Mouse (Mus musculus) embryonic fibroblast, embryonic 13.5 days (primary cell): Measurements from ENCODE around the gene Foxe1. TPM values are rescaled to one million over a fixed set of nuclear protein-coding genes. Genes with fewer than 3 reads are reported as not detected.
A peak's percentile ranks its signal among the peaks of the same experiment; 100 is the strongest.

Source experiments
- H3K27ac ChIP-seq: 2 replicates; pipeline ENCODE4 v1.5.1; 2012; ENCODE audit warnings: low read length, control low read depth, inconsistent platforms; ENCODE audit not compliant: insufficient read depth
- H3K4me1 ChIP-seq: 2 replicates; pipeline ENCODE4 v1.6.1; 2011; ENCODE audit warnings: low read length; ENCODE audit not compliant: control insufficient read depth, insufficient read depth
- H3K4me3 ChIP-seq: 2 replicates; pipeline ENCODE4 v1.5.1; 2011; ENCODE audit warnings: mild to moderate bottlenecking, control low read depth, low read length; ENCODE audit not compliant: insufficient read depth
- CTCF ChIP-seq: IDR thresholded peaks from 2 replicates; pipeline ENCODE4 v1.5.1; 2011; ENCODE audit warnings: mild to moderate bottlenecking, control low read depth, low read length, moderate library complexity, borderline replicate concordance; ENCODE audit not compliant: insufficient read depth
- POLR2A ChIP-seq: IDR thresholded peaks from 2 replicates; pipeline ENCODE4 v1.6.1; 2011; ENCODE audit warnings: low read depth, mild to moderate bottlenecking, control low read depth, low read length, moderate library complexity
- polyA plus RNA-seq: library from polyadenylated mRNA; stranded (reverse); fragments of >200 nt; gene quantifications from 2 replicates; pipeline ENCODE4 v1.2.4, GENCODE M21; 2011; ENCODE audit warnings: low read depth; ENCODE audit not compliant: missing spikeins, insufficient read length

The Foxe1 gene
- not detected in 2 replicates for polyA plus RNA-seq

DNA sequence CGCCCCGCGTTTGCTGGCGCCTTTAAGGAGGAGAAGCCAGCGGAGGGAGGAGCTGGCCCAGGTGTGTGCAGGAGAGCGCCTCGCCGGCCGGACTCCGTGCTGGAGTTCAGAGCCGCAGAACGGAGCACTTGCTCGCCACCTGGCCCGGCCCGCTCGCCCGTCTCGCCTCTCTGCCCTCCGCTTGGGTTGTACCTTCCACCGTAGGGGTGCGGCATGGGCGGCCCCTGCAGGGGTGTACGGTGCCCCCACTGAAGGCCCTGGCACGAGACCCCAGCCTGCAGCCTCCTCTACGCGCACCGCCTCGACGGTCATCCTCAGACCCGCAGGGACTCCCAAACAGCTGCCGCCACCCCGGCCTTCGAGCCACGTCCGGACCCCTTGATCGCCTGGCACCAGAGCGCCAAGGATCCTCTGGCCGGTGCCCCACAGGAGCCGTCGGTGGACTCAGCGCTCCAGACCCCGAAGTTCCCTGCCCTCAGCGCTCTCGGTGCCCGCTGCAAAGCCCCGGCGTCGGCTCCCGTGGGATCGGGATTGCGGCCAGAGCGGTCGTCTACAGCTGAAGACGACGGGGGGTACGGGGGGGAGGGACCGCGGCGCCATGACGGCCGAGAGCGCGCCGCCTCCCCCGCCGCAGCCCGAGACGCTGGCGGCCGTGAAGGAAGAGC lies at the start of gene Foxe1:
TSS of gene Foxe1 (plus strand) at position 14 of the 665 bp plus-strand sequence.
- Histone ChIP-seq H3K4me3 (peak within 1 kb of the TSS; percentile 19), H3K27ac (no peak within 1 kb of the TSS), H3K4me1 (no peaks in the 10 kb centered on the region)
- TF ChIP-seq CTCF = no peak
- TF ChIP-seq POLR2A = no peak

DNA sequence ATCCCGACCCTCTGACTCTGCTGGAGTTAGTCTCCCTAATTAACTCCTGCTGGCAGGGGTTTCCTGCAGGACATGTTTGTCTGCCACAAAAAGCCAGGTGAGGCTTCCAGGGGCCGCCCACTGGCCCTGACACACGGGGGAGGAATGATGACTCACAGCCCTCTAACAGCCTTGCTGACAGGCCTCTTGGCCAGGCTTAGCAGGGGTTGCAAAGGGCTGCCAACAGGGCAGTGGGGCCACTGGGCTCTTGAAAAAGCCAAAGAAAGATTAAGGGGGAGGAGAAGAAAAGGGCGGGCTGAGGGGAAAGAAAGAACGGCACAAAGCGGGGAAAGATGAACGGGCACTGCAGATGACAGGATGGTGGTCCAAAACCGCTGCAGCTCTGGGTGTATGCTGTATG lies 39.3 kb upstream of the Foxe1 start:
- Histone ChIP-seq H3K4me3 (peak overlapping the region; percentile 66; the same call in 1 of the 2 replicates), H3K27ac (peak overlapping the region; percentile 55), H3K4me1 (peaks cover 11% of the 10 kb centered on the region; the same call in 1 of the 2 replicates)
- no peak for TF ChIP-seq POLR2A
- TF ChIP-seq CTCF = no peak

DNA sequence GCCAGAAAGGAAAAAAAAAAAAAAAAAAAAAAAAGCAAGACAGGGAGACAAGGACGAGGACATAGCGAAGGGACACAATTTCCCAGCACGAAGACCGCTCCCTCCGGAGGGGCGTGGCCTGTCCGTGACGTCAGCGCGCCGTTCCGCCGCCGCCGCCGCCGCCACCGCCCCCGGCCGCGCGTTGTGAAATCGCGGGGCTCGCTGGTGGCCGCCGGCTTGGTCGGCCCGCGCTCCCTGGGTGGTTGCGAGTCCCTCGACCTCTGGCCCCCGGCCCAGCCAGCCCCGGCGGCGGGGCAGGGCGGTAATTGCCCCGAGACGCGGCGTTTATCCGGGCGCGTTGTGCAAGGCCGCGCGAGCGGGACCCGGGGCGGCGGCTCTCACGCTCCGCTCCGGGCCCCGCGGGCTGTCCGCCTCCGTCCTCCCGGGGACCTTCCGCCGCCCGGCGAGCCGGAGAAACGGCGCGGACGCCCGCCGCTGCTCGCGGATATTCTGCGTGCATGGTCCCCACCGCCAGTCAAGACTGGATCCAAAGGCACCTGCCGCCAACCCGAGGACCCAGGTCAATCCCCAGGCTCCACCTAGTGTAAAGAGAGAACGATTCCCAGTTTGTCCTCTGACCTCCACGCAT lies 38.5 kb upstream of the Foxe1 start:
- TF ChIP-seq POLR2A (peak; percentile 46; the same call in 1 of the 2 replicates), CTCF (no peak)
- H3K4me1 ChIP-seq = peaks cover 11% of the 10 kb centered on the region; the same call in 1 of the 2 replicates
- H3K27ac ChIP-seq = peak overlapping the region; percentile 55; the same call in 1 of the 2 replicates
- peak overlapping the region; percentile 66 for H3K4me3 ChIP-seq

DNA sequence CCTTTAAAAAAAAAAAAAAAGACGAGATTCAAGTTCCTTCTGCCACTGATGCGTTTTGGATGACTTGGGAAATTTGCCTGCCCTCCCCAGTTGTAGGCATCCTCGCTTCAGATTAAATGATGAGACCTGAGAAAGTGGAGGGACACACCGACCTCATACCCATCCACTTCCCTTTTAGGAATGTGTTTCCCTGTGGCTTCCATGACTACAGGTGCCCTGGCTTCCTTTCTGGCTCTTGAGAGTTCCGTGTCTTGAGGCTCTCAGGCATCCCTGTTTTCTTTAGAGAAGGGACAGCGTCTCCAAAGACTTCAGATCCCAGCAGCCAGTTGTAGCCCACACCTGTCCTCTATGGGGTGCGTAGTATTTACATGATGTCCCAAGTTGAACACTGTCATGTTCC lies 38.0 kb upstream of the Foxe1 start:
- no peak overlapping the region for H3K27ac ChIP-seq
- peak overlapping the region; percentile 66 for H3K4me3 ChIP-seq
- TF ChIP-seq POLR2A (no peak), CTCF (no peak)
- peaks cover 11% of the 10 kb centered on the region; the same call in 1 of the 2 replicates for H3K4me1 ChIP-seq

DNA sequence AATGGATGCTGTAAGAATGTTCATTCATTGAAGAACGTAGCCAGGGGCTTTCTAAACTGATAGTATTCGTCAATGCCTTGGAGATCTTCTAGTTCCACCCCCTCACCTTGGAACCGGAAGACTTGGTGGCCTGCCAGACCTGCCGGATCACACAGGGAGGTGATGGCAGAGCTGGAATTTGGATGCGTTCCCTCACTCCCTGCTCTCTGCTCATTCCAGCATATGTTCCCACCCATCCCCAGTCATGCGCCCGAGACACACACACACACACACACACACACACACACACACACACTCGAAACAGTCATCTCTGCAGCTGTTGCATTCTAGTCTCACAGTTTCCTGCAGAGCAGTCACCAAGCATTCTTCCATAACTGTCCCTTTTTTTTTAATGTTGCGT lies 36.1 kb upstream of the Foxe1 start:
- Histone ChIP-seq H3K27ac (no peak overlapping the region), H3K4me1 (peaks cover 8% of the 10 kb centered on the region; the same call in 1 of the 2 replicates), H3K4me3 (no peak overlapping the region)
- no peak for TF ChIP-seq POLR2A
- TF ChIP-seq CTCF = no peak

DNA sequence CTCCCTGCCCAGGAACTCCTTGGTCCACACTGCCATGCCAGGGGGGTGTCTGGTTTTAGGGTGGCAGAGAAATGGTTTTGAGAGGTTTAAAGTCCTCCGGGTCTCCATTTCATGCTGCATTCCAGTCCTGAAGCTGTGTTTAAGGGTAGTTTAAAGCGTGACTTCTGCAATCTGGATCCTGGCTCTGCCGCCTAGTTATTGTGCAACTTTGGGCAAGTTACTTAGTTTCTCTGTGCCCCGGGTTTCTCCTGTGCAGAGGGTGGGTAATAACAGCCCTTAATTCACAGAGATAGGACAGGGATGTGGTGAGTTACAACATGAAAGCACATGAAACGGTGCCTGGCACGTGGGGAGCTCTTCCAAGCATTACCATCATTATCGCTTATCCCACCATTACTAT lies 35.5 kb upstream of the Foxe1 start:
- TF ChIP-seq CTCF = no peak
- no peak for TF ChIP-seq POLR2A

DNA sequence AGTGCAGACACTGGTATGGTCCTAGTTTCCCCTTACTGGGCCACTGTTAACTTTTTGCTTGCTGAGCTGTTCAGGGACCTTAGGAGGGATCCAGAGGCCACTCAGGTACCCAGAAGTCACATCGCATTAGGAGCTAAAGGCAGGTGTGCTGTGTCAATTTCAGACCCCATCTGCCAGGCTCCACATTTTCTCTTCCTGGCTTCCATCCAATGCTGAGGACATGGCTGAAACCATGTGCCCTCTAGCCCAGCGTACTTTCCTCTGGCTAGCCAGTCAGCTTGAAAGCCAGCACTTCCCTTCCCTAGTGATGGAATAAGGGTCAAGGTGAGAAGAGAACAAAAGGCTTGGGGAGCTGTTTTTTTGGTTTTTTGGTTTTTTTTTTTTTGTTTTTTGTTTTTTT lies 31.8 kb upstream of the Foxe1 start:
- Histone ChIP-seq H3K4me3 (no peak overlapping the region), H3K27ac (no peak overlapping the region), H3K4me1 (0 out of 2 replicates have a peak, but pooled peaks cover 3% of the 10 kb centered on the region)
- TF ChIP-seq CTCF (no peak), POLR2A (no peak)

More for the DNA sequence above, 35.5 kb upstream of the Foxe1 start:
- Histone ChIP-seq H3K4me1 (peaks cover 8% of the 10 kb centered on the region; the same call in 1 of the 2 replicates), H3K27ac (no peak overlapping the region), H3K4me3 (no peak overlapping the region)

DNA sequence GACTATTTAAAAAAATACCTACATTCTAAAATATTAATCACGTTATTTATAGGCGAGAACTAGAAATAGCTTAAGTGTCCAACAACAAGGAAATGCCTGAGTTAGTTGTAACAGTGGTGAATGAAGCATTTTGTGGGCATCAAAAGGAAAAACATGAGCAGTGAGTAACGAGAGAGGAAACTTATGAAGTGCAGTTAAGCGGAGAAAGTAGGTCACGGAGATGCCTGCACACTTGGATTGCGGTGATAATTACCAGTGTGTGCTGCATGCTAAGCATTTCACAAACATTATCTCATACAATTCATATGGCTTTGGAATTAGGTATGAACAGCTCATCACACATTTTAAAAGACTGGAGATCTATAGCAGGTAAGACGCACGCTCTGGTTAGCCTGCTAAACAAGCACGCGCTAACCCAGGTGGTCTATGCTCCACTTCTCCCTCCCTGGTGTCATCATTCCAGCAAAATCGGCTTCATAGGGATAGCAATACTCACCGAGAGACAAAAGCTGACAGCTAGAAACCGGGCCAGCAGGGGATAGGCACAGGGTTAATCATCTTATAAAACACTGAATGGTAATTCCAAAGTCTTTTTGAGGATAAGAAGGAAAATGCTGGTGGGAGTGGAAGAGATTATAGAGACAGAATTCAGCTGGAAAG lies 21.5 kb upstream of the Foxe1 start:
- TF ChIP-seq CTCF = no peak
- no peak for TF ChIP-seq POLR2A
- H3K4me1 ChIP-seq = no peaks in the 10 kb centered on the region
- H3K27ac ChIP-seq = no peak overlapping the region
- H3K4me3 ChIP-seq = no peak overlapping the region

DNA sequence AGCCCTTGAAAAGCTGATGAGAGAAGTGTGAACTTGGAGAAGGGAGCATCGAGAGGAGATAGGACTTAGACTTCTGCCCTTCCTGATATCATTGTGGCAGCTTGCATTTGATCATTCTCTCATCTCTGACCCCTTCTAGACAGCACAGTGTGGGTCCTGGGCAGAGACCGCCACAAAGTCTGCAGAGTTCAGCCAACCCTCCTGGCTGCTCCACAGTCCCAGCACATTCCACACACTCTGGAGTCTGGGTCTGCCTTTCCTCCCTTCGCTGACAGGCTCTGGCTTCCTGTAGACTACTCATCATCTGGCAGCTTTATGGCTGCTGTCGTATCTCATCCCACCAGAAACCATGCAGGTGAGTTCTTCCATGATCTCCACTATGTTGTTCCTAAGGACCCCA lies 20.7 kb upstream of the Foxe1 start:
- Histone ChIP-seq H3K4me3 (no peak overlapping the region), H3K27ac (no peak overlapping the region), H3K4me1 (no peaks in the 10 kb centered on the region)
- TF ChIP-seq CTCF (no peak), POLR2A (no peak)
